Mouse (Mus musculus) CD4-positive, CD25-positive, alpha-beta regulatory T cell, adult 9 weeks (primary cell): ENCODE data around the gene Ddx28. TPM values are rescaled to one million over a fixed set of nuclear protein-coding genes. Genes with fewer than 3 reads are reported as not detected.

ENCODE experiments used
- polyA plus RNA-seq: library from polyadenylated mRNA; unstranded; fragments of 100-300 nt; shearing (Covaris generic); gene quantifications from one replicate; pipeline ENCODE4 v1.2.1, GENCODE M21; 2017

Ddx28 gene
- 6.7 TPM for polyA plus RNA-seq

GRCm38 (mm10) chr8:106011643-106011986 is at the start of gene Ddx28:
Gene Ddx28 (minus strand): TSS chr8:106011882.

GRCm38 (mm10) chr8:106058731-106059612 is 47.3 kb upstream of the Ddx28 start, which contains the start of gene Nfatc3:
Gene Nfatc3 (plus strand): TSS chr8:106058840.

GRCm38 (mm10) chr8:106005875-106006274 is 5.8 kb downstream of the Ddx28 start, which contains the start of gene Dpep2nb:
Gene Dpep2nb (minus strand): TSS chr8:106005975.

GRCm38 (mm10) chr8:105990856-105991387 is 20.8 kb downstream of the Ddx28 start, which contains the start of gene Dus2:
Gene Dus2 (plus strand): TSS chr8:105991337.

GRCm38 (mm10) chr8:105979325-105979724 is 32.4 kb downstream of the Ddx28 start, which contains the start of gene Dpep3:
Gene Dpep3 (minus strand): TSS chr8:105979429.

GRCm38 (mm10) chr8:105965905-105966341 is 45.8 kb downstream of the Ddx28 start, which contains the start of gene Slc12a4:
Gene Slc12a4 (minus strand): TSS chr8:105966097.

Other genes with a start within 250 kb of the Ddx28 start
- 34.6 TPM for gene Ranbp10, start 184.5 kb downstream of the Ddx28 start, polyA plus RNA-seq
- not detected for gene Tsnaxip1, start 184.2 kb downstream of the Ddx28 start, polyA plus RNA-seq
- gene Cenpt, start 158.6 kb downstream of the Ddx28 start, polyA plus RNA-seq, result 20.2 TPM
- gene Thap11, start 156.8 kb downstream of the Ddx28 start, polyA plus RNA-seq, result 7.6 TPM
- 17.9 TPM for gene Nutf2, start 151.3 kb downstream of the Ddx28 start, polyA plus RNA-seq
- gene Edc4, start 131.0 kb downstream of the Ddx28 start, polyA plus RNA-seq, result 105 TPM
- gene Nrn1l, start 118.3 kb downstream of the Ddx28 start, polyA plus RNA-seq, result 2.1 TPM
- 28.0 TPM for gene Pskh1, start 111.4 kb downstream of the Ddx28 start, polyA plus RNA-seq
- 2.8 TPM for gene Ctrl, start 78.0 kb downstream of the Ddx28 start, polyA plus RNA-seq
- gene Psmb10, start 73.4 kb downstream of the Ddx28 start, polyA plus RNA-seq, result 552 TPM
- 0.55 TPM for gene Lcat, start 68.5 kb downstream of the Ddx28 start, polyA plus RNA-seq
- gene Slc12a4, start 45.8 kb downstream of the Ddx28 start, polyA plus RNA-seq, result 7.0 TPM
- gene Dpep3, start 32.5 kb downstream of the Ddx28 start, polyA plus RNA-seq, result not detected
- gene Dus2, start 20.5 kb downstream of the Ddx28 start, polyA plus RNA-seq, result 26.0 TPM
- gene Dpep2nb, start 5.9 kb downstream of the Ddx28 start, polyA plus RNA-seq, result not detected
- 36.8 TPM for gene Nfatc3, start 47.0 kb upstream of the Ddx28 start, polyA plus RNA-seq
- 5.3 TPM for gene Esrp2, start 125.1 kb upstream of the Ddx28 start, polyA plus RNA-seq
- gene Pla2g15, start 138.5 kb upstream of the Ddx28 start, polyA plus RNA-seq, result 12.9 TPM
- 50.2 TPM for gene Slc7a6, start 157.0 kb upstream of the Ddx28 start, polyA plus RNA-seq
- 32.5 TPM for gene Slc7a6os, start 199.1 kb upstream of the Ddx28 start, polyA plus RNA-seq
- gene Prmt7, start 199.1 kb upstream of the Ddx28 start, polyA plus RNA-seq, result 46.0 TPM